Mouse (Mus musculus) gastrocnemius, adult 18-20 months (tissue): Measurements from ENCODE around the gene Rfx4. TPM values are rescaled to one million over a fixed set of nuclear protein-coding genes. Genes with fewer than 3 reads are reported as not detected.

ENCODE experiments used
- DNase-seq: peaks from one replicate; pipeline ENCODE4 v3.0.0; 2021; ENCODE audit warnings: low spot score
- total RNA-seq, 2 experiments: library from RNA; stranded (reverse); gene quantifications; 2 replicates each; pipeline ENCODE4 v1.2.3; 2021

The Rfx4 gene
- total RNA-seq, 2 experiments from 2014 or later, result not detected

GRCm38 (mm10) chr10:84859556-84860380 lies 103.9 kb downstream of the Rfx4 start:
- no peak for DNase-seq

GRCm38 (mm10) chr10:84863488-84863887 lies 107.6 kb downstream of the Rfx4 start:
- no peak for DNase-seq

GRCm38 (mm10) chr10:84867577-84867976 lies 111.7 kb downstream of the Rfx4 start:
- DNase-seq, result no peak

GRCm38 (mm10) chr10:84871285-84871684 lies 115.4 kb downstream of the Rfx4 start:
- DNase-seq, result no peak

GRCm38 (mm10) chr10:84871921-84872320 lies 116.1 kb downstream of the Rfx4 start:
- DNase-seq, result no peak

- no peak for DNase-seq
These were observed 124.1 kb downstream of the Rfx4 start for GRCm38 (mm10) chr10:84879823-84880571.

- no peak for DNase-seq
These were observed 126.7 kb downstream of the Rfx4 start for GRCm38 (mm10) chr10:84882528-84882927.

- DNase-seq, result peak; percentile 66
These were observed 129.6 kb downstream of the Rfx4 start for GRCm38 (mm10) chr10:84885341-84885884.

GRCm38 (mm10) chr10:84886221-84886627 lies 130.4 kb downstream of the Rfx4 start:
- DNase-seq, result no peak

GRCm38 (mm10) chr10:84886785-84887184 lies 130.9 kb downstream of the Rfx4 start:
- DNase-seq, result no peak

GRCm38 (mm10) chr10:84889096-84889846 lies 133.4 kb downstream of the Rfx4 start:
- DNase-seq, result no peak

- no peak for DNase-seq
These were observed 140.0 kb downstream of the Rfx4 start for GRCm38 (mm10) chr10:84895810-84896358.

GRCm38 (mm10) chr10:84896941-84897930 lies 141.4 kb downstream of the Rfx4 start:
- DNase-seq, result no peak

GRCm38 (mm10) chr10:84898144-84898979 lies 142.5 kb downstream of the Rfx4 start:
- DNase-seq, result no peak

- DNase-seq, result peak; percentile 42
These were observed 145.8 kb downstream of the Rfx4 start for GRCm38 (mm10) chr10:84901676-84902075.

GRCm38 (mm10) chr10:84902213-84902612 lies 146.4 kb downstream of the Rfx4 start:
- no peak for DNase-seq

- DNase-seq, result no peak
These were observed 147.4 kb downstream of the Rfx4 start for GRCm38 (mm10) chr10:84903307-84903706.

GRCm38 (mm10) chr10:84903742-84904141 lies 147.9 kb downstream of the Rfx4 start:
- no peak for DNase-seq

- no peak for DNase-seq
These were observed 151.0 kb downstream of the Rfx4 start for GRCm38 (mm10) chr10:84906895-84907294.
